Mouse (Mus musculus) hindbrain, embryonic 12.5 days (tissue): ENCODE measurements at regions not wholly inside any gene's neighbourhood (a gene's known extent, or its start where the extent isn't known, plus 50 kb on each side); places are given as distances from the start of the nearest gene placed in this dataset.

ENCODE experiments used
- ATAC-seq: fragments of 200-750 bp; cut with Nextera tagmentation; 2 replicates; pipeline ENCODE4 v1.8.0; 2017; ENCODE audit warnings: moderate TSS enrichment; ENCODE audit not compliant: low FRiP score
- H3K27ac ChIP-seq: fragments of 300-500 bp; sonication (generic); 2 replicates; pipeline ENCODE4 v1.5.1; 2016; ENCODE audit warnings: mild to moderate bottlenecking
- H3K27me3 ChIP-seq: fragments of 300-500 bp; sonication (generic); 2 replicates; pipeline ENCODE4 v1.6.1; 2016; ENCODE audit warnings: mild to moderate bottlenecking
- H3K36me3 ChIP-seq: fragments of 300-500 bp; sonication (generic); 2 replicates; pipeline ENCODE4 v1.6.1; 2016; ENCODE audit warnings: mild to moderate bottlenecking
- H3K4me1 ChIP-seq: fragments of 300-500 bp; sonication (generic); 2 replicates; pipeline ENCODE4 v1.6.1; 2016
- H3K4me2 ChIP-seq: fragments of 300-500 bp; sonication (generic); replicated peaks from 2 replicates; pipeline ENCODE4 v1.6.1; 2016; ENCODE audit warnings: mild to moderate bottlenecking
- H3K4me3 ChIP-seq: fragments of 300-500 bp; sonication (generic); 2 replicates; pipeline ENCODE4 v1.5.1; 2016; ENCODE audit warnings: mild to moderate bottlenecking
- H3K9ac ChIP-seq: fragments of 300-500 bp; sonication (generic); 2 replicates; pipeline ENCODE4 v1.6.1; 2016; ENCODE audit warnings: mild to moderate bottlenecking, moderate library complexity
- H3K9me3 ChIP-seq: fragments of 300-500 bp; sonication (generic); replicated peaks from 2 replicates; pipeline ENCODE4 v1.6.1; 2016; ENCODE audit warnings: mild to moderate bottlenecking
- WGBS: fragments of 180-500 bp; shearing (Covaris S2); methylation state at CpG from one replicate; pipeline ENCODE4 v1.1.7; 2016; 5-methylcytosine and 5-hydroxymethylcytosine counted together

DNA sequence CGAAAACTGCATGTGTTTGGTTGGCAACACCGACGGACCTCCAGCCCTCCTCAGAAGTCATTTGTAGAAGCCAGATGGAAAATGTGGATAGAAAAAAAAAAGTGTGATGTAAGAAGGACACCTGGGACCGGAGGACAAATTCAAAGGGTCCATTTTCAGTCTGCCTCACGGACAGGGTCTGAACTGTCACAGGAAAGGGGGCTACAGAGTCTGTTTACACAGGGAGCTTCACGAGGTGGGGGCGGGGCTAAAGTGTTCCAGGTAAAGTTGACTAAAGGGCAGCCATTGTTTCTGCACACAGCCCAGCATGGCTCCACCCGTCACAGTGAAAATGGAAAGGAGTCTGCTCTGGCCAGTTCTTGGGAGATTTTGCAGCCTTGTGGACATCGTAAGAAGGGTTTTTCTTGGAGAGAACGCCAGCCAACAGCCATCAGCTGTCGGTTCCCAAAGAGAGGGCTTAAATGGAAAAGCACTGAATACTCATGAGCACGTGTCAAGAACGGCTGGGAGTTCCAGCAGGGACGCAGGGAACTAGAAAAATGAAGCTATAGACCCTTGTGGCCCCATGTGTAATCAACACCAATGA lies 125.8 kb upstream of the Plekha5 start:
- Histone ChIP-seq H3K4me3 (no peak overlapping the region), H3K9ac (no peak overlapping the region), H3K27ac (0 out of 2 replicates have a peak overlapping the region, but pooled peaks have one; percentile 30), H3K4me2 (no peak overlapping the region), H3K9me3 (no peaks in the 10 kb centered on the region), H3K4me1 (peaks cover 9% of the 10 kb centered on the region), H3K27me3 (no peaks in the 10 kb centered on the region), H3K36me3 (no peaks in the 10 kb centered on the region)
- ATAC-seq, result no peak
- 68% methylated on average over 14 of the region's 14 CpGs for WGBS

DNA sequence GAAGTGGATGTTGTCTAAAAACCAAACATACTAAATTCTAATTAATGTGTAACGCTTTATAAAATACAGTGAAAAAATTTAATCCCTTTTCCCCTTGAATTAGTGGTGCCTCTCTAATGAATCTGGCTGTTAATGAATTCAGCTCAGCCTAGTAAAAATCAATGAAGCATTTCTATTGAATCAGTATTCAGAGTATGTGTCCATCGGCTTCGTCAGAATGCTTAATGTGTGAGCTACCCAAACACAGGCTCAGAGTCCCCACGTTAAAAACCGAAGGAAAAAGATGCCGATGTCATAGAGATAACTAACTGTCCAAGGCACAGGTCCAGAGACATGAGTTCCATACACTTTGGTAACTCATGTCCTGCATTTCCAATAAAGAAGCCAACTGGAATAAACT lies 126.3 kb upstream of the Plekha5 start:
- peak; percentile 57 for ATAC-seq
- 65% methylated on average over 6 of the region's 6 CpGs for WGBS
- Histone ChIP-seq H3K9ac (no peak overlapping the region), H3K36me3 (no peaks in the 10 kb centered on the region), H3K27me3 (no peaks in the 10 kb centered on the region), H3K9me3 (no peaks in the 10 kb centered on the region), H3K4me1 (peaks cover 9% of the 10 kb centered on the region), H3K27ac (0 out of 2 replicates have a peak overlapping the region, but pooled peaks have one; percentile 30), H3K4me3 (no peak overlapping the region), H3K4me2 (no peak overlapping the region)

DNA sequence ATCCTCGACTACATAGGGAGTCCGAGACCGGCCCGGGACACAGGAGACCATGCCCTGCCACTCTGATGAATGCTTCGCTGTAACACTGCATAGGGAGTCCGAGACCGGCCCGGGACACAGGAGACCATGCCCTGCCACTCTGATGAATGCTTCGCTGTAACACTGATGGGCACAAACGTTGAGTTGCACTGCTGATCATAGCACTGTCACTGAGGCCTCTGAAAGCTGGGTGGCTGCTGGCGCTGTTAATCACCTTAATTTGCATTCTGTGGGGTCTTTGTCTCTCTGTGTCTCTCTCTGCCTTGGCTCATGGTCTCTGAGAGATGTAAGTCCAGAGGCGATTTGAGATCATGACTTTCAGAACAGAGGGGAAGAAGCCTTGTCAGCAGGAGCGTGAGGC lies 133.7 kb upstream of the Plekha5 start:
- Histone ChIP-seq H3K36me3 (no peaks in the 10 kb centered on the region), H3K9me3 (no peaks in the 10 kb centered on the region), H3K9ac (no peak overlapping the region), H3K27ac (no peak overlapping the region), H3K4me2 (no peak overlapping the region), H3K4me3 (no peak overlapping the region), H3K4me1 (no peaks in the 10 kb centered on the region), H3K27me3 (no peaks in the 10 kb centered on the region)
- WGBS, result 60% methylated on average over 11 of the region's 13 CpGs
- no peak for ATAC-seq

DNA sequence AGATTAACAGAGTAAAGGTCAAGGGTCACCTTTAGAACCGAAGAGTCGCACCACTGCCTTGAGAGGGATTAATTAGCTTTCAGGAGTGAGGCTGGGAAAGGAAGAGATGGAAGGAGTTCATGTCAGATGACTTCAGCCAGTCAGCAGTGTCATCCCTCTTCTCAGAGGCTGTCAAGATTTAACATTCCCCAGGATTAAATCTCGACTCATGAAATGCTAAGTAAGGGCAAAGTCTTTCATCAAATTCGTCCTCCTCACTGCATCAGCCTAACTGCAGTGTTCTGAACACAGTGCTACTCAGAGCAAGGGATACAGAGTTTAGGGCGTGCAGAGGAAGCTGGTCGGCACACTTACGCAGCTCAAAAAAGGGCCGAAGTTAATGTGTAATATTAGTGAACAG lies 135.1 kb upstream of the Plekha5 start:
- no peaks in the 10 kb centered on the region for H3K27me3 ChIP-seq
- no peak overlapping the region for H3K4me2 ChIP-seq
- no peaks in the 10 kb centered on the region for H3K4me1 ChIP-seq
- 47% methylated on average over 8 of the region's 8 CpGs for WGBS
- no peaks in the 10 kb centered on the region for H3K36me3 ChIP-seq
- H3K9ac ChIP-seq, result no peak overlapping the region
- H3K9me3 ChIP-seq, result no peaks in the 10 kb centered on the region
- no peak overlapping the region for H3K4me3 ChIP-seq
- no peak for ATAC-seq
- H3K27ac ChIP-seq, result no peak overlapping the region

DNA sequence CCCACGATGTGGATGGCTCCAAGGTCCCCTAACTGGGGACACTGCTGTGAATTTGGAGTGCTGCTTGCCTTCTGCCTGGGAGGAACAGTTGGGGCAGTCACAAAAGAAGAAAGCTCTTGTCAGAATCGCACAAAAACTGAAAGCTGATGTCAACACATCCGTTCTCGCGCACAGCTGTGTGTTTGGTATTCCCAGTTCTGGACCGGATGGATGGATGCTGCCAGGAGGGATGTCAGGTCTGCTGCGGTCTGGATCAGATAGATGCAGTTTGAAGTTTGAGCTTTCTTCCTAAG lies 141.6 kb upstream of the Plekha5 start:
- Histone ChIP-seq H3K9me3 (no peaks in the 10 kb centered on the region), H3K36me3 (no peaks in the 10 kb centered on the region), H3K4me3 (no peak overlapping the region), H3K4me1 (peaks cover 8% of the 10 kb centered on the region; the same call in 1 of the 2 replicates), H3K27me3 (no peaks in the 10 kb centered on the region), H3K9ac (no peak overlapping the region), H3K27ac (no peak overlapping the region), H3K4me2 (no peak overlapping the region)
- no peak for ATAC-seq
- 71% methylated on average over 7 of the region's 7 CpGs for WGBS

DNA sequence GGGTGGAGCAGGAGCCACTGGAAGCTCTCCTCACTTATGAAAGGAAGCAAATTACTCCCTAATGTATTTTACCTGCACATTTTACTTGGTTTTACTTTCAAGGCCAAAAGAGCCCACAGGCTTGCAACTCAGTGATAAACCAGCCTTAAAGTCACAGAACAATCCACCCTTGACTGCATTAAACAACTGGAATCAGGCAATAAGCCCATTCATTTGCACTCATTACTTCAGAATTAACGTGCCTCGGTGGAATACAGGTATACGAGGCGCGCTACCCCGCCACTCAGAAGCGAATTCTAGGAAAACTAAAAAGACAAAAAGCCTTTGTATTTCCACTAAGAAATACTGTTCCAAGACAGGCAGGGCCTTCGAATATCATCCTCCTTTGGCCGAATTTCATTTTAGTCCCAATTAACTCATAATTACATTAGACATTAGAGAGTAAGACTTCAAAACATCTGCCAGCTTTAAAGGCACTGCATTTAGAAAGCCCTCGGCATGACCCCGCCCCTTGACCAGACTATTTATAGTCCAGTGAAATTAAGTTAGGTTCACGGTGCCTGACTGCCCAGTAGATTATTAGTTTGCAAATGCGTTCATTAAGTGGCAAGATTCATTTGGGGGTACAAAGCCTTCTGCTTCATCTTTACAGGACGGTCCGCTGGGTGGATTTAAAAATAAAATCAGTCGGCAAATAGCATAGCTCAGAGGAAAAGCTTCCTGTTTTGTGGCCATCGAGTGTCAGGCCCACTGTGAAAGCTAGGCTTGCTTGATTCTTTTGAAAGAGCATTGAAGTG lies 142.2 kb upstream of the Plekha5 start:
- Histone ChIP-seq H3K36me3 (no peaks in the 10 kb centered on the region), H3K27ac (no peak overlapping the region), H3K4me3 (no peak overlapping the region), H3K9ac (no peak overlapping the region), H3K9me3 (no peaks in the 10 kb centered on the region), H3K27me3 (no peaks in the 10 kb centered on the region), H3K4me2 (no peak overlapping the region), H3K4me1 (peaks cover 8% of the 10 kb centered on the region; the same call in 1 of the 2 replicates)
- ATAC-seq, result no peak
- 65% methylated on average over 17 of the region's 17 CpGs for WGBS

DNA sequence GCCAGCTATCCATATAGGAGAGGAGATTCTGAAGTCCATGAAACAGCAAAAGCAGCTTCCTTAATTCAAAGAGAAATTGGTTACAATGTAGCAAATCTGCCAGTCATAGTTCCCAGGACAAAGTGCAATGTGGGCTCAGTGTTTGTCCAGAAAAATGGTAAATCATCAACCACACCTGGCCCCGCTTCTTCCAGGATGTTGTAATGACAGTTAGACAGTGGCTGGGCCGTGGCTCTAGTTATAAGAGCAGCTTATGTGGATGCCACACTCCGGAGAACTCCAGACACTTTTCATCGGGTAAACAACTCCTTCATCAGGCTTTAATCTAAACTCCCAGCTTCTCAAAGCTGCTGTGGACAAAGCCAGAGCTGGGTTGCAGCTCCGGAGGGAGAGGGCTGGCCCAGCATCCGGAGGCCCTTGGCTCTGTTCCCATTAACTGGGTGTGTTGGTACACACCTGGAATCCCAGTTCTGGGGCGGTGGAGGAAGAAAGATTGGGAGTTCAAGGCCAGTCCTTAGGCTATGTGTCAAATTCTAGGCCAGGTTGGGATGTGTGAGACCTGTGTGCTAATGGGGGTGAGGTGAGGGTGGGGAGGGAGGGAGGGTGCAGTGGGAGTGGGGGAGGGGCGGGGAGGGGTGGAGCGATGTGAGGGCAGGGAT lies 142.9 kb upstream of the Plekha5 start:
- no peaks in the 10 kb centered on the region for H3K36me3 ChIP-seq
- H3K27ac ChIP-seq, result no peak overlapping the region
- ATAC-seq, result no peak
- H3K9me3 ChIP-seq, result no peaks in the 10 kb centered on the region
- peaks cover 8% of the 10 kb centered on the region; the same call in 1 of the 2 replicates for H3K4me1 ChIP-seq
- no peak overlapping the region for H3K9ac ChIP-seq
- no peak overlapping the region for H3K4me3 ChIP-seq
- WGBS, result 77% methylated on average over 8 of the region's 9 CpGs
- no peaks in the 10 kb centered on the region for H3K27me3 ChIP-seq
- no peak overlapping the region for H3K4me2 ChIP-seq

DNA sequence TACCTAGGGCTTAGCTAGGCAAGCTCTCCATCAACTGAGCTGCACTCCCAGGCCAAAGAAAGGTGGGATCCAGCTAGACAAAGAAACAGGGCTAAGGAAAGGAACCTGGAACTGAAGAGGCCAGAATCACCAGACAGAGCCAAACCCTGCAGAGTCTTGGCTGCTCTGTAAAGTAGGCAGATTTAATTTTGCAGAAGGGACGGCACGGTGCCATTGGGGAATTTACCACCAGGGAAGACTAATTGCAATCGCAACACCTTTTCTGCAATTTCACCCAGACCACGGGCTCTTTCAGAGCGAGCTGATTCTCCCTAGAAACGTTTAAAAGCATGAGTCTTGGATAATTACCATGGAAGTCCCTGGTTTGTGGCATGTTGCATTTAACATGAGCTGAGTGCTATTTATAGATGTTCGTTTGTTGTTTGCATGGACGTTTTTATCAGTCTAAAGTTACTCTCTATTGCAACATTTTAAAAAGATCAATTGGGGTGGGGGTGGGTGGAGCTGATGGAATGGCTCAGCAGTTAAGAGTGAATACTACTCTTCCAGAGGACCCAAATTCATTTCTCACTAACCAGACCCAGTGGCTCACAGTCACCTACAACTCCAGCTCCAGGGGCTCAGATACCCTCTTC lies 144.0 kb upstream of the Plekha5 start:
- no peak for ATAC-seq
- H3K36me3 ChIP-seq, result no peaks in the 10 kb centered on the region
- H3K4me3 ChIP-seq, result no peak overlapping the region
- peaks cover 8% of the 10 kb centered on the region; the same call in 1 of the 2 replicates for H3K4me1 ChIP-seq
- H3K4me2 ChIP-seq, result no peak overlapping the region
- H3K27ac ChIP-seq, result no peak overlapping the region
- no peak overlapping the region for H3K9ac ChIP-seq
- H3K27me3 ChIP-seq, result no peaks in the 10 kb centered on the region
- H3K9me3 ChIP-seq, result no peaks in the 10 kb centered on the region
- 83% methylated on average over 8 of the region's 8 CpGs for WGBS

DNA sequence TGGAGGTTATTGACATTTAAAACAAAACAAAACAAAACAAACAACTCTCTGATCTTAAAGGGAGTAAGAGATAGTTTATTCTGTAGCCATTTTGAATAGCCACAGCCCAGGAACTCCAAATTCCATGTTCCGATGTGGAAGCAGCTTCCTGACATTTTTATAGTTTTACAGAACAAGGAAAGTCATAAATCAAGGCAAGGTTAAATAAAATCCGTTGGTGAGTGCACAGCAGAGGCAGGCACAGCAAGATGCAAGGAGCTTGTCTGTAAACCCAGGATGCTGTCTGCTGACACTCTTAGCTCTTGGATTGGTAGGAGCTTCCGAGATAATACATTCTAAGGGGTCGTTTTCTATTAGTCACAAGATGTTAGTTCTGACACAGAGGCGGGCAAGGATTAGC lies 145.1 kb upstream of the Plekha5 start:
- no peak overlapping the region for H3K4me2 ChIP-seq
- H3K4me3 ChIP-seq, result no peak overlapping the region
- H3K4me1 ChIP-seq, result peaks cover 8% of the 10 kb centered on the region; the same call in 1 of the 2 replicates
- 60% methylated on average over 5 of the region's 5 CpGs for WGBS
- no peak overlapping the region for H3K9ac ChIP-seq
- no peaks in the 10 kb centered on the region for H3K9me3 ChIP-seq
- no peak for ATAC-seq
- no peaks in the 10 kb centered on the region for H3K36me3 ChIP-seq
- H3K27me3 ChIP-seq, result no peaks in the 10 kb centered on the region
- no peak overlapping the region for H3K27ac ChIP-seq

DNA sequence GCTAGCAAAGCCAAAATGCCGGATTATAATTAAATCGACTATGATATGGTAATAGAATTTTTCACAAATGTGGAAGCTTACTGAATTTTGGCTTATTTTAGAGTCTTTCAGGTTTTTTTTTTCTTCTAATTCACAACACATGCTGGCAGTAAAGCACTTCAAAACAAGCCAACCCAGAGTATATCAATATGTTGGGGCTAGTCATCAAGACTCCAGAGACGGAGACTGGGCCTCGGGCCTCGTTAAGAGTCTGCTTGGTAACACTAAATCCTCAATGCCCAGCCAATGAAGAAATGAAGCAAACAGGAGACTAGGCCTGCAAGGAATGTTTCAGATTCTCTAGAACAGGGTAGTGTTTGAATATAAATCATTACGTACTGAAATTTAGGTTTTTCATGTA lies 153.3 kb upstream of the Plekha5 start:
- H3K9me3 ChIP-seq, result no peaks in the 10 kb centered on the region
- no peak overlapping the region for H3K4me2 ChIP-seq
- no peak overlapping the region for H3K9ac ChIP-seq
- 84% methylated on average over 6 of the region's 6 CpGs for WGBS
- H3K36me3 ChIP-seq, result no peaks in the 10 kb centered on the region
- no peak overlapping the region for H3K27ac ChIP-seq
- no peak for ATAC-seq
- peaks cover 4% of the 10 kb centered on the region for H3K4me1 ChIP-seq
- H3K4me3 ChIP-seq, result no peak overlapping the region
- H3K27me3 ChIP-seq, result no peaks in the 10 kb centered on the region

DNA sequence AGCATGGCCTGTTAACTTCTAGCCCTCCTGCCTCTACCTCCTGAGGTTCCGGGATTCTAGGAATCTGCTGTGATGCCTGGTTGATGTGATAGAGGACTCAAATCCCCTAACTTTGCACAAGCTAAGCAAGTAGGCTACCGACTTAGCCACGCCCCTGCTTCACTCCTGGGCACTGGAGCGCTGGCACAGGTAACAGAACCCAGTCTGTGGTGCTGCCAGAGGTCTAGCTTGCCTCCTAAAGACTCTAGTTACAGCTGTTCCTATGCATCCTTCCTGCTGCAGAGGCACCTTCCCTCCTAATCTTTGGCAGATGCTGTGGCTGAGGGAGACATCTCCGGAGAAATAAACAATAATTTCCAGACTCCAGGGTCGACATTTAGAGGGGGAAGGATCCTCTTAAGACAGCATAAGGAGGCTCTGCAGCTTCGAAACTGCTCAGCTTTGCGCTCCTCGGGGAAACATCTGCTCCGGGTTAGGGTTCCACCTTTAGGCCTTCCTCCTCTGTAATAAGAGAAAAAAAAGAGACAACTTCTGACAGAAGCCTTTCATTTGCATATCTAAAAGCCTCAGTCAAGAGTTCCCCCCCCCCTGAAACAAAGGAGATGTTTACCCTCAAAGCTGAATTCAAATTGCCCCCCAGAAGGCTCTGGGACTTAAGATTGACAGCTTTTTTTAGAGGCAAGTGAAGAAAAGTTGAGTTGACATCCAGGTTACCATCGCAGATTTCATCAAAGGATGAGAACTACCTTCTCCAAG lies 155.4 kb upstream of the Plekha5 start:
- 23% methylated on average over 11 of the region's 11 CpGs for WGBS
- no peak for ATAC-seq
- no peak overlapping the region for H3K4me2 ChIP-seq

DNA sequence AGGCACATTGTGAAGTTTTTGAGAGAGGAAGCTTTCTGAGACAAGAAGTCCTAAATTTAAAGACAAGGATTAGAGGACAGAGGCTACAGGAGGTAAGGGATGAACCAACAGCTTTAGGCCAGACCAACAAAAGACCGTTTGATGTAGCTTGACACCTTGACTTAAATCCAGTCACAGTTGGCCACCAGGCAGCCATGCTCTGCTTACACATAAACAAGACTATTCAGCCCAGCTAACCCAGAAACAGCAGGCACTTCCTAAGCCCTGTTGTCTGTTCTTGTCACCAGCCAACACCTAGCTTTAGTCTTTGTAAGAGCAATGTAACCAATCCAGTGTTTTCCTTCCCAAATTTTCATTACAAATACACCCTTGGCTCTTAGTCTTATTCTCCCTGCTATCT lies 159.9 kb upstream of the Plekha5 start:
- peaks cover 4% of the 10 kb centered on the region for H3K4me1 ChIP-seq
- no peaks in the 10 kb centered on the region for H3K36me3 ChIP-seq
- no peak overlapping the region for H3K9ac ChIP-seq
- H3K9me3 ChIP-seq, result no peaks in the 10 kb centered on the region
- H3K27me3 ChIP-seq, result no peaks in the 10 kb centered on the region
- H3K27ac ChIP-seq, result no peak overlapping the region
- 21% methylated on average over 1 of the region's 1 CpGs for WGBS
- no peak overlapping the region for H3K4me3 ChIP-seq
- ATAC-seq, result no peak
- no peak overlapping the region for H3K4me2 ChIP-seq

More for the DNA sequence above, 155.4 kb upstream of the Plekha5 start:
- Histone ChIP-seq H3K4me1 (peaks cover 4% of the 10 kb centered on the region), H3K27me3 (no peaks in the 10 kb centered on the region), H3K9me3 (no peaks in the 10 kb centered on the region), H3K9ac (no peak overlapping the region), H3K4me3 (no peak overlapping the region), H3K36me3 (no peaks in the 10 kb centered on the region), H3K27ac (no peak overlapping the region)
